8 mouse cellular contexts compared by ENCODE assay signal in genomic region chr1:38664777-38665176, GRCm38 (mm10). TPM values are rescaled to one million over a fixed set of nuclear protein-coding genes. Genes with fewer than 3 reads are reported as not detected.
DNase-seq lines count a peak whose midpoint lies in the region; ATAC-seq and TF ChIP-seq lines count a peak whose summit lies in the region.

Gene Aff3, minus strand, starts transcription at chr1:38664955.

- no peak within 1 kb of the TSS for H3K4me3 ChIP-seq in layer of hippocampus, adult 2 months
- no peak within 1 kb of the TSS for H3K4me3 ChIP-seq in embryonic facial prominence, embryonic 14.5 days (ENCODE audit: low read depth, low read length)
- H3K4me3 ChIP-seq in midbrain, postnatal 0 days (ENCODE audit: low read depth, low read length), result no peak within 1 kb of the TSS

- WGBS in embryonic facial prominence, embryonic 14.5 days, result 70% methylated on average over 13 of the region's 13 CpGs
- 87% methylated on average over 13 of the region's 13 CpGs for WGBS in midbrain, postnatal 0 days

- intact Hi-C loops in left cerebral cortex, postnatal 36 days (cut with DNase I), result no loop called here

- no peak within 1 kb of the TSS for H3K4me2 ChIP-seq in embryonic facial prominence, embryonic 14.5 days (ENCODE audit: low read depth, low read length)
- no peak within 1 kb of the TSS for H3K4me2 ChIP-seq in midbrain, postnatal 0 days (ENCODE audit: low read depth, low read length, poor library complexity, severe bottlenecking)

- H3K4me1 ChIP-seq in embryonic facial prominence, embryonic 14.5 days (ENCODE audit: control insufficient read depth, insufficient read depth, low read length), result peaks cover 21% of the 10 kb centered on the region; the same call in 1 of the 2 replicates
- no peaks in the 10 kb centered on the region for H3K4me1 ChIP-seq in midbrain, postnatal 0 days (ENCODE audit: insufficient read depth, low read length)

- TF ChIP-seq CTCF in layer of hippocampus, adult 2 months (conservative IDR thresholded peaks at IDR 0.05), result no peak
- no peak for TF ChIP-seq CTCF in midbrain, postnatal 0 days (IDR thresholded peaks at IDR 0.05)

- no peak within 1 kb of the TSS for H3K27ac ChIP-seq in layer of hippocampus, adult 2 months
- H3K27ac ChIP-seq in embryonic facial prominence, embryonic 14.5 days (replicated peaks; ENCODE audit: low read depth, low read length), result no peak within 1 kb of the TSS
- H3K27ac ChIP-seq in midbrain, postnatal 0 days (ENCODE audit: low read depth, low read length), result no peak within 1 kb of the TSS

- no peak for DNase-seq in layer of hippocampus, adult 2 months (ENCODE audit: low spot score in 2 of 2)
- DNase-seq in layer of hippocampus, adult 9-11 months, result no peak
- no peak for DNase-seq in embryonic facial prominence, embryonic 14.5 days (ENCODE audit: low spot score)
- no peak for DNase-seq in left cerebral cortex, postnatal 36 days (ENCODE audit: low spot score in 2 of 2)
- DNase-seq in midbrain, postnatal 0 days (ENCODE audit: low spot score), result no peak
- no peak for DNase-seq in ovary, adult 18-20 months (ENCODE audit: low spot score)
- DNase-seq in adrenal gland, adult 18-20 months (ENCODE audit: low spot score in 2 of 2), result no peak
- DNase-seq in right cerebral cortex, postnatal 36 days (ENCODE audit: low spot score in 2 of 2), result no peak

- H3K9ac ChIP-seq in embryonic facial prominence, embryonic 14.5 days (ENCODE audit: low read depth, low read length), result no peak within 1 kb of the TSS
- H3K9ac ChIP-seq in midbrain, postnatal 0 days (replicated peaks; ENCODE audit: low read length, poor library complexity, severe bottlenecking), result no peak within 1 kb of the TSS

- ATAC-seq in embryonic facial prominence, embryonic 14.5 days (ENCODE audit: low read depth), result no peak
- ATAC-seq in midbrain, postnatal 0 days (ENCODE audit: low FRiP score), result no peak

- no peaks in the 10 kb centered on the region for H3K9me3 ChIP-seq in embryonic facial prominence, embryonic 14.5 days (ENCODE audit: control insufficient read depth, low read length)
- no peaks in the 10 kb centered on the region for H3K9me3 ChIP-seq in midbrain, postnatal 0 days (ENCODE audit: low read length)

- H3K36me3 ChIP-seq in embryonic facial prominence, embryonic 14.5 days (ENCODE audit: control insufficient read depth, insufficient read depth, low read length), result no peaks in the 10 kb centered on the region
- no peaks in the 10 kb centered on the region for H3K36me3 ChIP-seq in midbrain, postnatal 0 days (ENCODE audit: insufficient read depth, low read length)

- H3K27me3 ChIP-seq in embryonic facial prominence, embryonic 14.5 days (replicated peaks; ENCODE audit: control insufficient read depth, insufficient read depth, low read length), result no peaks in the 10 kb centered on the region
- no peaks in the 10 kb centered on the region for H3K27me3 ChIP-seq in midbrain, postnatal 0 days (ENCODE audit: insufficient read depth, low read length)

RNA-seq across cellular contexts. Expression of gene Aff3, which starts in this region (rescaled TPM):
- 100 to 1,000 TPM; 108 to 117 TPM for total RNA-seq in layer of hippocampus, adult 2 months (2021)
- polyA plus RNA-seq in embryonic facial prominence, embryonic 14.5 days (2014; fragmentation: Nextera tagmentation; extraction: Ambion mirVana), result 13.8 and 15.8 TPM in 2 replicates
- 100 to 1,000 TPM in 1 of 2 experiments, 10 to 100 TPM in 1; 82.5 to 111 TPM for total RNA-seq in left cerebral cortex, postnatal 36 days (2021)
- 61.2 and 65.0 TPM in 2 replicates for total RNA-seq in midbrain, postnatal 0 days (2014; rRNA removed)
- 16.5 and 20.6 TPM in 2 replicates for polyA plus RNA-seq in midbrain, postnatal 0 days (2015; fragmentation: Nextera tagmentation; extraction: Ambion mirVana)
- 1 to 10 TPM; 2.2 to 2.8 TPM for total RNA-seq in adrenal gland, adult 18-20 months (2021)

Comparison
In these comparisons a context has a peak if more than half of its experiments do, and no peak if none do; other contexts are left out.
1. RNA of gene Aff3 (total RNA-seq): 108 to 117 TPM in layer of hippocampus, adult 2 months, 82.5 to 111 TPM in left cerebral cortex, postnatal 36 days and 61.2 to 65.0 TPM in midbrain, postnatal 0 days; 2.2 to 2.8 TPM in adrenal gland, adult 18-20 months; every median in the first group is over 10 times any median in the second.